Mouse (Mus musculus) kidney, postnatal 0 days (tissue): ENCODE measurements at regions not wholly inside any gene's neighbourhood (a gene's known extent, or its start where the extent isn't known, plus 50 kb on each side); places are given as distances from the start of the nearest gene placed in this dataset.

Experiments used
- ATAC-seq: fragments of 200-750 bp; cut with Nextera tagmentation; replicated peaks from 2 replicates; pipeline ENCODE4 v1.8.0; 2017; ENCODE audit warnings: low read depth, moderate number of reproducible peaks, moderate TSS enrichment, moderate library complexity; ENCODE audit not compliant: low FRiP score
- DNase-seq: peaks from one replicate; pipeline ENCODE4 v3.0.0-alpha.2; 2016; ENCODE audit warnings: low spot score
- H3K27ac ChIP-seq: fragments of 300-500 bp; sonication (generic); 2 replicates; pipeline ENCODE4 v1.5.1; 2014; ENCODE audit warnings: mild to moderate bottlenecking
- H3K27me3 ChIP-seq: fragments of 300-500 bp; sonication (generic); 2 replicates; pipeline ENCODE4 v1.6.1; 2014; ENCODE audit warnings: low read length, mixed read lengths; ENCODE audit not compliant: insufficient read depth
- H3K36me3 ChIP-seq: fragments of 300-500 bp; sonication (generic); 2 replicates; pipeline ENCODE4 v1.6.1; 2014; ENCODE audit warnings: low read length, mixed read lengths; ENCODE audit not compliant: insufficient read depth
- H3K4me1 ChIP-seq: fragments of 300-500 bp; sonication (generic); replicated peaks from 2 replicates; pipeline ENCODE4 v1.6.1; 2014; ENCODE audit warnings: antibody characterized with exemption, low read length, mixed read lengths; ENCODE audit not compliant: insufficient read depth
- H3K4me2 ChIP-seq: fragments of 300-500 bp; sonication (generic); 2 replicates; pipeline ENCODE4 v1.6.1; 2014; ENCODE audit warnings: mild to moderate bottlenecking, low read length, moderate library complexity, mixed read lengths
- H3K4me3 ChIP-seq: fragments of 300-500 bp; sonication (generic); replicated peaks from 2 replicates; pipeline ENCODE4 v1.5.1; 2014; ENCODE audit warnings: low read depth, low read length
- H3K9ac ChIP-seq: fragments of 300-500 bp; sonication (generic); 2 replicates; pipeline ENCODE4 v1.6.1; 2014; ENCODE audit warnings: low read depth, low read length
- H3K9me3 ChIP-seq: fragments of 300-500 bp; sonication (generic); replicated peaks from 2 replicates; pipeline ENCODE4 v1.6.1; 2016; ENCODE audit warnings: low read length, inconsistent platforms, mixed read lengths
- CTCF ChIP-seq: IDR thresholded peaks from 2 replicates; pipeline ENCODE4 v1.5.1; 2016; ENCODE audit warnings: antibody characterized with exemption, low read depth, mild to moderate bottlenecking, moderate library complexity
- WGBS: fragments of 180-500 bp; shearing (Covaris S2); extraction: QIAGEN DNeasy Blood & Tissue Kit; methylation state at CpG from one replicate; pipeline ENCODE4 v1.1.7; 2014; 5-methylcytosine and 5-hydroxymethylcytosine counted together

- H3K36me3 ChIP-seq = no peaks in the 10 kb centered on the region
- H3K4me3 ChIP-seq = no peak overlapping the region
- peaks cover 14% of the 10 kb centered on the region for H3K4me1 ChIP-seq
- DNase-seq (peak; percentile 89), ATAC-seq (peak; percentile 51; the same call in 1 of the 2 replicates)
- no peak for TF ChIP-seq CTCF
- H3K9me3 ChIP-seq = no peaks in the 10 kb centered on the region
- H3K27me3 ChIP-seq = no peaks in the 10 kb centered on the region
- 2% methylated on average over 7 of the region's 7 CpGs for WGBS
- H3K27ac ChIP-seq = peak overlapping the region; percentile 81
- H3K9ac ChIP-seq = no peak overlapping the region
- H3K4me2 ChIP-seq = no peak overlapping the region
These were observed 102.5 kb upstream of the Unc5b start for GRCm38 (mm10) chr10:60933891-60934290.

- ATAC-seq (no peak), DNase-seq (no peak)
- no peaks in the 10 kb centered on the region for H3K36me3 ChIP-seq
- H3K4me2 ChIP-seq = no peak overlapping the region
- no peaks in the 10 kb centered on the region for H3K27me3 ChIP-seq
- no peak for TF ChIP-seq CTCF
- WGBS = 22% methylated on average over 3 of the region's 3 CpGs
- H3K27ac ChIP-seq = peak overlapping the region; percentile 81
- no peaks in the 10 kb centered on the region for H3K9me3 ChIP-seq
- peaks cover 14% of the 10 kb centered on the region for H3K4me1 ChIP-seq
- H3K4me3 ChIP-seq = no peak overlapping the region
- H3K9ac ChIP-seq = no peak overlapping the region
These were observed 101.5 kb upstream of the Unc5b start for GRCm38 (mm10) chr10:60932855-60933254.

- no peak overlapping the region for H3K9ac ChIP-seq
- no peaks in the 10 kb centered on the region for H3K9me3 ChIP-seq
- WGBS = 52% methylated on average over 22 of the region's 22 CpGs
- H3K27me3 ChIP-seq = no peaks in the 10 kb centered on the region
- DNase-seq = no peak
- ATAC-seq = no peak
- H3K4me3 ChIP-seq = no peak overlapping the region
- H3K27ac ChIP-seq = 0 out of 2 replicates have a peak overlapping the region, but pooled peaks have one; percentile 42
- no peaks in the 10 kb centered on the region for H3K36me3 ChIP-seq
- H3K4me1 ChIP-seq = peaks cover 14% of the 10 kb centered on the region
- no peak overlapping the region for H3K4me2 ChIP-seq
- TF ChIP-seq CTCF = no peak
These were observed 100.6 kb upstream of the Unc5b start for GRCm38 (mm10) chr10:60931891-60932378.

GRCm38 (mm10) chr10:60928646-60929045 is 97.3 kb upstream of the Unc5b start:
- H3K27ac ChIP-seq = no peak overlapping the region
- H3K27me3 ChIP-seq = no peaks in the 10 kb centered on the region
- DNase-seq = no peak
- H3K9me3 ChIP-seq = no peaks in the 10 kb centered on the region
- 53% methylated on average over 7 of the region's 7 CpGs for WGBS
- no peak for TF ChIP-seq CTCF
- no peak overlapping the region for H3K4me2 ChIP-seq
- H3K4me1 ChIP-seq = peaks cover 3% of the 10 kb centered on the region
- H3K4me3 ChIP-seq = no peak overlapping the region
- no peak for ATAC-seq
- no peaks in the 10 kb centered on the region for H3K36me3 ChIP-seq
- no peak overlapping the region for H3K9ac ChIP-seq

- ATAC-seq = no peak
- no peaks in the 10 kb centered on the region for H3K27me3 ChIP-seq
- no peak for TF ChIP-seq CTCF
- peaks cover 3% of the 10 kb centered on the region for H3K4me1 ChIP-seq
- no peak overlapping the region for H3K4me3 ChIP-seq
- no peaks in the 10 kb centered on the region for H3K9me3 ChIP-seq
- no peak for DNase-seq
- H3K9ac ChIP-seq = no peak overlapping the region
- 66% methylated on average over 8 of the region's 8 CpGs for WGBS
- H3K4me2 ChIP-seq = no peak overlapping the region
- H3K27ac ChIP-seq = no peak overlapping the region
- no peaks in the 10 kb centered on the region for H3K36me3 ChIP-seq
These were observed 96.8 kb upstream of the Unc5b start for GRCm38 (mm10) chr10:60928164-60928563.

DNA sequence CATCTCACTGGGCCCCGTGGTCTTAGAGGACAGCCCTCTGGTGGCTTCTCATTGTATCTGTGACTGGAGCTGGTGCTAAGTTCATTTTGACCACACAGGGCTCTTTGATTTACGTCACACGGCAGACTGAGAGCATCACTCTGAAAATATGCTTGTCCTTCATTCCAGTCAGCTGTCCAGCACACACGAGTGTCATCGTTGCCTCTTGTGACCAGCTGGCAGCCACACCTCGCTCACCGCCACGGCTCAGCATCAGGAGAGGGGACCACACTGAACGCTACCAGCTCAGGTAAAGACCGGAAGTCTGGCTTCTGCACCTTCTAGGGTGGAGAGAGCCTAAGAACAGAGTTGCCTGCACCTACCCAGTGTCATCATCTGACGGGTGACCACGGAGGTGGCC is 95.3 kb upstream of the Unc5b start:
- Histone ChIP-seq H3K36me3 (no peaks in the 10 kb centered on the region), H3K4me2 (no peak overlapping the region), H3K4me1 (no peaks in the 10 kb centered on the region; the same call in 1 of the 2 replicates), H3K27me3 (no peaks in the 10 kb centered on the region), H3K9ac (no peak overlapping the region), H3K9me3 (no peaks in the 10 kb centered on the region), H3K4me3 (no peak overlapping the region), H3K27ac (no peak overlapping the region)
- no peak for TF ChIP-seq CTCF
- DNase-seq (no peak), ATAC-seq (no peak)
- 82% methylated on average over 12 of the region's 12 CpGs for WGBS

DNA sequence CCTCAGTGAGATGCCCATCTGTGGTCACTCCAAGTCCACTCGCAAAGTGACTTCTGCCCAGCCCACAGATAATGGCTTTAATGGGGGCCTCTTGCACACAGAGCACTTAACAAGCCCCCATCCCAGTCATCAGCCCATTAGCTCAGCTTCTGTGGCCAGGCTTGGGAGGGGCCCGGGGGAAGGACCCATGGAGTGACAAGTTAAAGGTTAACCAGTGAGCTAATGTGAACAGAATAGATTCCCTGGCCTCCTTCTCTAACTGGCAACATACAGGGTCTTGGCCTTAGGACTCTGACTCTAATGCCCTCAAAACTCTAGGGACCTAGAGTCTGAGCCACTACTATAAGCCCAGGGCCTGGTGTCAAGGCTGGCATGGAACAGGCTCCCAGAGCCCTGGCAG is 94.3 kb upstream of the Unc5b start:
- Histone ChIP-seq H3K9me3 (no peaks in the 10 kb centered on the region), H3K27ac (no peak overlapping the region), H3K4me3 (no peak overlapping the region), H3K4me2 (no peak overlapping the region), H3K27me3 (no peaks in the 10 kb centered on the region), H3K4me1 (no peaks in the 10 kb centered on the region; the same call in 1 of the 2 replicates), H3K36me3 (no peaks in the 10 kb centered on the region), H3K9ac (no peak overlapping the region)
- no peak for TF ChIP-seq CTCF
- ATAC-seq (no peak), DNase-seq (no peak)
- 39% methylated on average over 2 of the region's 2 CpGs for WGBS
